Mouse (Mus musculus) left cerebral cortex, postnatal 4 days (tissue): ENCODE data around the gene Akr1c19. TPM values are rescaled to one million over a fixed set of nuclear protein-coding genes. Genes with fewer than 3 reads are reported as not detected.
"Not testable (repeated sequence)": the region's sequence is repeated elsewhere in the genome, so short reads cannot be mapped to it uniquely, and the experiment has no call there.

Source experiments
- DNase-seq: peaks from one replicate; pipeline ENCODE4 v3.0.0-alpha.2; 2022
- intact Hi-C: fragments of 180-260 bp; cut with DNase I; formaldehyde crosslinking; loops from one replicate; pipeline ENCODE4 v1.15.1; 2025
- total RNA-seq, 2 experiments: library from RNA; stranded (reverse); gene quantifications; 2 replicates each; pipeline ENCODE4 v1.2.3; 2021

Akr1c19 gene
- total RNA-seq, 2 experiments from 2014 or later: 7.6 to 8.6 TPM

DNA sequence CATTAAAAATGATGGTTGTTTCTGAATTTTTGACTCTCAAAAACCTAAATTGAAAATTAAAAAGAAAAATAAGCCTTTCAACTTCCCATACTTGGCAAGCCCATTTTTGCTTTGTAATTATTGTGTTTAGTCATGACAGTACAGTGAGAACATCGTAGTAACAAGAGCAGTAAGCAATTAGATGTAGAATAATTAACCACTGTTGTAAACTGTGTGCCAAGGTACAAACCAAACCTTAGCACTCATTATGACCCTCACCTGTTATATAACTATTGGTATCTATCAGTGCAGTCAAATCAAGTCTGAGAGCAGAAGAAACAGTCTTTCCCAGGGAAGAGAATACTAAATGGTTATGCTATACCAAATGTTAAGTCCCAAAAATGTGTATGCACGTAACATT is 36.5 kb downstream of the Akr1c19 start:
- intact Hi-C loops: no loop called here
- no peak for DNase-seq

DNA sequence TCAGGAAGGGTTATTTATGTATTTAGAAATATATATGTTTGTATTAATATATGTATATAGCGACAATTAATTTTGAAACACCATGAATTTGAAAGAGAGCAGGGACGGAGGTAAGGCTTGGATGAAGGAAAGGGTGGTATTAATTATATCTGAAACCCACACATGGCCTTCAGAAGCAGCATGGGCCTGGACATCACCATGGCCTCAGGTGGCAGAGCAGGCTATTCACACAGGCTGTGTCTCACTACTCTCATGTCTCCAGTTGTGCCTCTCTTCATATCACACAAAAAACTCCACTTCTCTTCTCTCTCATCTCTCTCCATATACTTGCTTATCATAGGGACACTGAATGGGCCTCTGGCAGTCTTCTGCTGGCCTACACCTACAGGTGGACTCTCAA is 37.0 kb downstream of the Akr1c19 start:
- DNase-seq, intact Hi-C loops: not testable (repeated sequence)

DNA sequence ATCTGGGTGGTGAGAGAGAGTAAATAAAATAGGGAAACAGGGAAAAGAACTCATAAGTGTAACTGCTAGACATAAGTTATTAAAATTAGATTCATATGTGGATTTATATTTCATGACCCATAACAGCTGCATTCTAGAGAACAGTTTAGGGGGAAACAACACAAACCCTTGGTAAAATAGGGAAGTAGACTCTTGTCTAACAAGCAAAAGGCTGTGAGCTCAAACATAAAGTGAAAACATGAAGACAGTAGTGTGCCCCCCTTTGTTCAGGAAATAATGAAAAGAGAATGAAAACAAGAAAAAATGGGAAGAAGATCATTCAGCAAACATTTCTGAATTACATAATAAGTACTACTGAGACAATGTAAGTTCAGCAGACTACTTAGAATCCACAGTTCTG is 42.4 kb downstream of the Akr1c19 start:
- intact Hi-C loops: no loop called here
- DNase-seq: no peak

DNA sequence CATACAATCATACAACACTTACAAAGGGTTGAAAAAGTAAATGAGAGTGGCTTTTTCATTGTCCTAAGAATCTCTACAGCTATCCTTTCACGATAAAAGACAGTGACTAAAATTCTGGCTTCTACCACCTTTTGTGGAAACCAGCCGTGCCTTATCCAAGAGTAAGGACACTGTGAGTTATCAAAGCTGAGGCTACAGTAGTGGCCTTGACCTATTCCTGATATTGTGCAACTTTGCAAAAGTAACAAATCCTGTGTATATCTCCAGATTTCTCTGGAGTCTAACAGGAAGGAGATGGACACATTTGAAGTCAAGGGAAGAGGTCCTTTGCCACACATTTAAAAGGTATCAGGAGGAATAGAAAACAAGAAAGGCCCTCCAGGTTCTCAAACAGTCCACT is 49.0 kb downstream of the Akr1c19 start:
- no peak for DNase-seq

GRCm38 (mm10) chr13:4279284-4279683 is 50.8 kb downstream of the Akr1c19 start, which contains the start of gene Akr1c12:
TSS of gene Akr1c12 (minus strand) at chr13:4279433.
- intact Hi-C loops: no loop called here
- DNase-seq: no peak

More for the DNA sequence above, 49.0 kb downstream of the Akr1c19 start:
- intact Hi-C loops: no loop called here

DNA sequence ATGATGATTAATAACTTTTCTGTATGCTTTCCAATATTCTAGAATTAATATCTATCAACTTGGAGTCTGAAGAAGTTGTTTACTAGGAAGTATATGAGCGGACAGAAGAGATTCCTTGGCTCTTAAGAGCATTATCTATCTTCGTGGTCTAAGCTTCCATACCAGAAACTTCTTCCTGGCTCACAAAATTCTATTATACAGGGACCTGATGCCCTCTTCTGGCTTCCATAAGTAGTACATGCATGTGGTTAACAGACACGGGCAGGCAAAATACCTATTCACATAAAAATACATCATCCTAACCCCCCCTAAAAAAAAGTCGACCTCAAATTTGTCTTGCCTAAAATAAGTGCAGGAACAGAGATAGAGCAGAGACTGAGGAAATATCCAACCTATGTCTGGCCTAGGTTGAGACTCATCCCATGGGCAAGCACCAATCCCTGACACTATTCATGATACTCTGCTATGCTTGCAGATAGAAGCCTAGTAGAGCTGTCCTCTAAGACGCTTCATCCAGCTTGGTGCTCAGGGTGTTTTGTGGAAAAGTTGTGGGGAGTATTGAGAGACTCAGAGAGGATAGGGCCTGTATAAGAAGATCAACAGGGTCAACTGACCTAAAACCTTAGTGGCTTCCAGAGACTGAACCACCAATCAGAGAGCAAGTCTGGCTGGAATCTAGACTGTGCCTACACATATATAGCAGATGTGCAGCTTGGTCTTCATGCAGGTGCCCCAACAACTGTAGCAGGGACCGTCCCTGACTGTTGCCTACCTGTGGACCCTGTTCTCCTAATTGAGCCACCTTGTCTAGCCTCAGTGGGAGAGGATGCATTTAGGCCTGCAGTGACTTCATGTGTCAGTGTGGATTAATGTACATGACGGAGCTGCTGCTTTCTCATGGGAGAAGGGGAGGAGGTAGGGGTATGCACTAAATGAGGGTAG is 53.2 kb downstream of the Akr1c19 start:
- intact Hi-C loops: loop anchor here (5.0 kb wide), 2 partner anchors 94 to 269 kb away; no protein-coding TSS in a partner anchor

DNA sequence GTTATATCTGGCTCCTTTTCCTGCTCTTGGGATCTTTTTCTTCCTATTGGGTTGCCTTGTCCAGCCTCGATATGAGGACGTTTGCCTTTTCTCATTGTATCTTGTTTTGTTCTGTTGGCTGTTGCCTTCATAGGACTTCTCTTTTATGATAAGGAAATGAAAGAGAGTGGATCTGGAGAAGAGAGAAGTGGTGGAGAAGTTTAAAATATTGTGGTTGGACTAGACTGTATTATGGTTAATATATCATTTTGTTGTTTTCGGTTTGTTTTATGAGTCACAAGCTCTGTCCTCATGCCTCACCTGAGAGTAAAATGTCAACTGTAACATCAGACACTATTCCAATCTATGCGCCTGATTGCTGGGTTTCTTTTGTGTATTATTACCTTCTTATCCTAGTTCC is 68.5 kb downstream of the Akr1c19 start:
- DNase-seq: no peak
- intact Hi-C loops: no loop called here

More for the DNA sequence above, 53.2 kb downstream of the Akr1c19 start:
- peak; percentile 14 for DNase-seq

Other genes with a start within 250 kb of the Akr1c19 start
- under 1 TPM; 0.68 TPM for gene Akr1c14, start 179.7 kb upstream of the Akr1c19 start, total RNA-seq
- under 1 TPM in 1 of 2 experiments, not detected in 1; 0.58 TPM for gene Akr1c18, start 78.0 kb upstream of the Akr1c19 start, total RNA-seq
- 1 to 10 TPM in 1 of 2 experiments, under 1 TPM in 1; 0.52 to 1.1 TPM for gene Akr1c13, start 37.5 kb upstream of the Akr1c19 start, total RNA-seq
- not detected for gene Akr1c12, start 50.7 kb downstream of the Akr1c19 start, total RNA-seq
- not detected for gene Akr1c6, start 205.6 kb downstream of the Akr1c19 start, total RNA-seq